Mouse (Mus musculus) limb, embryonic 11.5 days (tissue): ENCODE measurements around the gene Olfr1221. TPM values are rescaled to one million over a fixed set of nuclear protein-coding genes. Genes with fewer than 3 reads are reported as not detected.
"Not testable (repeated sequence)": the region's sequence is repeated elsewhere in the genome, so short reads cannot be mapped to it uniquely, and the experiment has no call there.

ENCODE experiments used
- ATAC-seq: fragments of 200-750 bp; cut with Nextera tagmentation; 2 replicates; pipeline ENCODE4 v1.8.0; 2017; ENCODE audit warnings: low read depth; ENCODE audit not compliant: insufficient number of reproducible peaks, low FRiP score, low TSS enrichment
- DNase-seq: peaks from one replicate; pipeline ENCODE4 v3.0.0-alpha.2; 2015; ENCODE audit warnings: low spot score
- H3K27ac ChIP-seq: fragments of 300-500 bp; sonication (generic); replicated peaks from 2 replicates; pipeline ENCODE4 v1.5.1; 2014; ENCODE audit warnings: low read depth, mild to moderate bottlenecking, low read length
- H3K27me3 ChIP-seq: fragments of 300-500 bp; sonication (generic); 2 replicates; pipeline ENCODE4 v1.6.1; 2014; ENCODE audit warnings: mild to moderate bottlenecking, low read length, mixed read lengths; ENCODE audit not compliant: control insufficient read depth, insufficient read depth
- H3K36me3 ChIP-seq: fragments of 300-500 bp; sonication (generic); 2 replicates; pipeline ENCODE4 v1.6.1; 2014; ENCODE audit warnings: mild to moderate bottlenecking, low read length, moderate library complexity, mixed read lengths; ENCODE audit not compliant: control insufficient read depth, insufficient read depth
- H3K4me1 ChIP-seq: fragments of 300-500 bp; sonication (generic); 2 replicates; pipeline ENCODE4 v1.6.1; 2014; ENCODE audit warnings: low read length, mixed read lengths; ENCODE audit not compliant: control insufficient read depth, insufficient read depth
- H3K4me2 ChIP-seq: fragments of 300-500 bp; sonication (generic); 2 replicates; pipeline ENCODE4 v1.6.1; 2014; ENCODE audit warnings: low read depth, mild to moderate bottlenecking, moderate library complexity; ENCODE audit not compliant: severe bottlenecking
- H3K4me3 ChIP-seq: fragments of 300-500 bp; sonication (generic); 2 replicates; pipeline ENCODE4 v1.5.1; 2014; ENCODE audit warnings: low read depth, low read length
- H3K9ac ChIP-seq: fragments of 300-500 bp; sonication (generic); 2 replicates; pipeline ENCODE4 v1.6.1; 2014; ENCODE audit warnings: mild to moderate bottlenecking, low read length
- H3K9me3 ChIP-seq: fragments of 300-500 bp; sonication (generic); 2 replicates; pipeline ENCODE4 v1.6.1; 2016; ENCODE audit warnings: low read length; ENCODE audit not compliant: control insufficient read depth
- WGBS: fragments of 180-500 bp; shearing (Covaris S2); extraction: QIAGEN DNeasy Blood & Tissue Kit; methylation state at CpG from one replicate; pipeline ENCODE4 v1.1.7; 2014; 5-methylcytosine and 5-hydroxymethylcytosine counted together
- polyA plus RNA-seq: library from polyadenylated mRNA; unstranded; fragments of >200 nt; fragmentation: Nextera tagmentation; extraction: Ambion mirVana; gene quantifications from 2 replicates; pipeline ENCODE4 v1.2.1, GENCODE M21; 2014

Gene Olfr1221
- polyA plus RNA-seq: not detected in 2 replicates

GRCm38 (mm10) chr2:89117183-89117582 lies at the start of gene Olfr1221:
Olfr1221 (minus strand) TSS chr2:89117283.
- 86% methylated on average over 2 of the region's 2 CpGs for WGBS
- Histone ChIP-seq H3K9ac (no peak within 1 kb of the TSS), H3K27me3 (no peaks in the 10 kb centered on the region), H3K27ac (no peak within 1 kb of the TSS), H3K36me3 (no peaks in the 10 kb centered on the region), H3K4me3 (no peak within 1 kb of the TSS), H3K9me3 (no peaks in the 10 kb centered on the region), H3K4me1 (no peaks in the 10 kb centered on the region), H3K4me2 (no peak within 1 kb of the TSS)
- DNase-seq (no peak), ATAC-seq (no peak)

DNA sequence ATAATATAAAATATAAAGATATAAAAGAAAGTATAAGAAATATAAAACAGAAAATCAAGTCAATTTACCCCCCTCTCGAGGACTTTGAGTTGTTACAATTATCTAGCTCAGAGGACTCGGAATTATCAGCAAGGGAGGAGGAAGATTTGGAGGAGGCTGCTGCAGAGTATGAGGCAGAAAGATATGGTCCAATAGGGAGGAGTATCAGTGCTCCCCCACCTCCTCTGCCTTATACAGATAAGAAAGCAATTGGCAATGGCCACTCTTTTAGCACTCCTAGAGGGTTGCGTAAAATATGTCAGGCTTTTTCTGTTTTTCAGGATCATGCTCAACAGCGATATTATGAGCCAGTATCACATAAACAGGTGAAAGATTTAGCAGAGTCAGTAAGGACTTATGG lies 47.6 kb upstream of the Olfr1221 start:
- H3K4me2 ChIP-seq, H3K9ac ChIP-seq, H3K4me1 ChIP-seq, H3K27me3 ChIP-seq, H3K9me3 ChIP-seq, H3K36me3 ChIP-seq, ATAC-seq, H3K4me3 ChIP-seq, DNase-seq, H3K27ac ChIP-seq: not testable (repeated sequence)
- WGBS: 95% methylated on average over 4 of the region's 4 CpGs

GRCm38 (mm10) chr2:89163991-89164390 lies 46.9 kb upstream of the Olfr1221 start, which contains the start of gene Olfr1224-ps1:
Olfr1224-ps1 (minus strand) TSS chr2:89164091.
- H3K9ac ChIP-seq, H3K4me1 ChIP-seq, H3K27ac ChIP-seq, DNase-seq, H3K4me3 ChIP-seq, ATAC-seq, H3K4me2 ChIP-seq, H3K9me3 ChIP-seq, H3K36me3 ChIP-seq, H3K27me3 ChIP-seq: not testable (repeated sequence)
- 94% methylated on average over 8 of the region's 8 CpGs for WGBS

DNA sequence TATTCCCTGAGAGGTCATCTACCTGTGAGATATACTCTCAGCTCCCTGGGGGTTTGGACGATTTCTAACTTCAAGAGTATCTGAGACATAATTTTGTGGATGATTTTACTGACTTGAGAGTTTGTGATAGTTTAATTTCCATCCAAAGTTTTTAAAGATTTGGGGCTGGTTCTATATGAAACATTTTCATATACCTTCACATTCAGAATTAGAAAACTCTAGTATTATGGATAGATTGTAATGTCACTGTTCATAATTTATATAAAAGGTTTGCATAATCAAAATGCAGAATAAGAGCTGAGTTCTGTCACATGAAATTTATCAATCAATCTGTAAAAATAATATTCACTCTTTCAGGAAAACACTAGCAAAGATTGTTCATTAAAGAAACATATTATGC lies 34.4 kb upstream of the Olfr1221 start, which contains the start of gene Olfr1223:
Gene Olfr1223, minus strand, starts transcription at position 101 of the 400 bp plus-strand sequence.
- H3K9ac ChIP-seq: no peak within 1 kb of the TSS
- no peaks in the 10 kb centered on the region for H3K9me3 ChIP-seq
- H3K4me2 ChIP-seq: no peak within 1 kb of the TSS
- ATAC-seq (no peak), DNase-seq (no peak)
- no peaks in the 10 kb centered on the region for H3K36me3 ChIP-seq
- H3K27ac ChIP-seq: no peak within 1 kb of the TSS
- no peak within 1 kb of the TSS for H3K4me3 ChIP-seq
- H3K4me1 ChIP-seq: no peaks in the 10 kb centered on the region
- WGBS: 76% methylated on average over 1 of the region's 1 CpGs
- H3K27me3 ChIP-seq: no peaks in the 10 kb centered on the region

DNA sequence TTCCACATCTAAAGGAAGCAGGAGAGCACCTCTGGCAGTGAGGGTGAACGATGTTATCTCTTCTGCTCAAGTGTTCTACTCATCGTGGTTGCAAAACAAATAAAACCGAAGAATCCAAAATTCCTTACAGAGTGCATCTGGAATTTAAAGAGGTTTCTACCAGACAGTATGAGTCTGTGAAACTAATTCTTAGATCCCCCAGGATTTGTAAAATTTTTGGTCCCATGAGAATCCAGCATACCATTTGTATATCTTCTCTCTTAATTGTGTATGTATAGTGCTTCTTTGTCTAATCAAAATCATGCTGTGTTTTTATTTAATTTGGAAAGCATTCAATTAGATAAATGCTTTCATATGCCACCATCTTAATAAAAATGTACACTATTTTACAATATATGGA lies 15.9 kb upstream of the Olfr1221 start, which contains the start of gene Olfr1222:
Gene Olfr1222, minus strand, starts transcription at position 101 of the 400 bp plus-strand sequence.
- ATAC-seq (no peak), DNase-seq (no peak)
- Histone ChIP-seq H3K4me1 (no peaks in the 10 kb centered on the region), H3K27me3 (no peaks in the 10 kb centered on the region), H3K9ac (no peak within 1 kb of the TSS), H3K27ac (no peak within 1 kb of the TSS), H3K9me3 (no peaks in the 10 kb centered on the region), H3K4me3 (no peak within 1 kb of the TSS), H3K4me2 (no peak within 1 kb of the TSS), H3K36me3 (no peaks in the 10 kb centered on the region)
- WGBS: 87% methylated on average over 3 of the region's 3 CpGs

DNA sequence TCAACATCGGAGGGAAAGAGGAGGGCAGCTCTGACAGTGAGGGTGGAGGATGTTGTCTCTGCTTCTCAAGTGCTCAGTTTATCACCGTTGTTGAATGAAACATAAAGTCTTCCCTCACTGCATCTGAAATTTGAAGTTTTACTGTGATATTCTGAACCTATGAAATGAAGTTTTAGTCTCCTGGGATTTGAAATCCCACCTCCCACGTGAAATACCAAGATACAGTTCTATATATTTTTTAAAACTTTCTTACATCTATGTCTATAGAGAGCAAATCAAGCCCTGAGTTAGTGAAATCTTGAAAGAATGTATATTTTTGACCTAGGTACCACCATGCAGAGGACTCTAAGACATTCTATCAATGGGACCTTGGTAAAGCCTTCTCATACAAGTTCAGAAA lies 10.3 kb downstream of the Olfr1221 start, which contains the start of gene Olfr1220:
Gene Olfr1220, minus strand, starts transcription at position 101 of the 400 bp plus-strand sequence.
- H3K4me1 ChIP-seq: no peaks in the 10 kb centered on the region
- no peaks in the 10 kb centered on the region for H3K27me3 ChIP-seq
- H3K4me3 ChIP-seq: no peak within 1 kb of the TSS
- no peak within 1 kb of the TSS for H3K9ac ChIP-seq
- H3K9me3 ChIP-seq: no peaks in the 10 kb centered on the region
- H3K27ac ChIP-seq: no peak within 1 kb of the TSS
- no peaks in the 10 kb centered on the region for H3K36me3 ChIP-seq
- no peak within 1 kb of the TSS for H3K4me2 ChIP-seq
- no peak for ATAC-seq
- 84% methylated on average over 3 of the region's 3 CpGs for WGBS
- DNase-seq: no peak

- H3K4me3 ChIP-seq: no peak overlapping the region
- H3K4me1 ChIP-seq: no peaks in the 10 kb centered on the region
- DNase-seq: no peak
- no peaks in the 10 kb centered on the region for H3K9me3 ChIP-seq
- H3K9ac ChIP-seq: no peak overlapping the region
- ATAC-seq: no peak
- H3K27ac ChIP-seq: no peak overlapping the region
- no peaks in the 10 kb centered on the region for H3K36me3 ChIP-seq
- no peaks in the 10 kb centered on the region for H3K27me3 ChIP-seq
- no peak overlapping the region for H3K4me2 ChIP-seq
Observed at GRCm38 (mm10) chr2:89105651-89106050, 11.4 kb downstream of the Olfr1221 start.

DNA sequence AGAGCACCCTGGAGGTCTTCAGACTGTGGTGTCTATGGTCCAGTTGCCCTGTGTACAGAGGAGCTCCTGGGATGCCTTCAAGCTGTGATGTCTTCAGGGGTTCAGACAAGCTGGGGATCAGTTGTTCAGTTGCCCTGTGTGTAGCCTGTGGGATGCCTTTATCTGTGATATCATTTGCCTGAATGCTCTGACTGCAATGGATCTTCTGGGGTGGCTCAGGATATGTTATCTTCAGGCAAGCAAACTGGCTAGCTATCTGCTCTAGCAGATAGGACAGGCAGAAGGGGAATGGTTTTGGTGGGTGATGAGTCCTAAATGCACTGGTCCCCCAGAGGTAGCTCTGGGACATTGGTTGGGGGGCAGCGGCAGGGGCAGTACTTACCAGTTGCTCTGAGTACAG lies 23.2 kb downstream of the Olfr1221 start:
- H3K36me3 ChIP-seq: no peaks in the 10 kb centered on the region
- WGBS: 92% methylated on average over 1 of the region's 1 CpGs
- no peak overlapping the region for H3K4me2 ChIP-seq
- no peak overlapping the region for H3K9ac ChIP-seq
- ATAC-seq (no peak), DNase-seq (no peak)
- no peaks in the 10 kb centered on the region for H3K27me3 ChIP-seq
- H3K4me1 ChIP-seq: no peaks in the 10 kb centered on the region
- no peak overlapping the region for H3K27ac ChIP-seq
- H3K4me3 ChIP-seq: no peak overlapping the region
- no peaks in the 10 kb centered on the region for H3K9me3 ChIP-seq

DNA sequence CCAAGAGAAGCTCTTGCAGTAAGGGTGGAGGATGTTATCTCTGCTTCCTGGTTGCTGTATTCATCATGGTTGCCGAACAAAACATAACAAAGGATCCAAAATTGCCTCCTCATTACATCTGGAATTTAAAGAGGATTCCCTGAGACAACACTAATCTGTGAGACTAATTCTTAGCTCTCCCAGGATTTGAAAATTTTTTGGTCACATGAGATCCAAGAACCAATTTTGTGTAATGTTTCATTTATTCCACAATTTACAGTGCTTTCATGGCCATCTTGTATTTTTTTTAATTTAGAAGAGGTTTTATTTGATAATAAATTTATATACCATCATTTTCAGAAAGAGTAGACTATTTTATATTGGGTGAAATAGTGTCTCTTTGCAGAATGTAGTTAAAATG lies 33.7 kb downstream of the Olfr1221 start, which contains the start of gene Olfr1219:
Gene Olfr1219, minus strand, starts transcription at position 101 of the 400 bp plus-strand sequence.
- Histone ChIP-seq H3K36me3 (no peaks in the 10 kb centered on the region), H3K4me3 (no peak within 1 kb of the TSS), H3K9ac (no peak within 1 kb of the TSS), H3K4me1 (no peaks in the 10 kb centered on the region), H3K27ac (no peak within 1 kb of the TSS), H3K4me2 (no peak within 1 kb of the TSS), H3K27me3 (no peaks in the 10 kb centered on the region), H3K9me3 (no peaks in the 10 kb centered on the region)
- WGBS: 71% methylated on average over 1 of the region's 1 CpGs
- DNase-seq (no peak), ATAC-seq (no peak)
